Mouse (Mus musculus): ENCODE results near the gene Gm40460. TPM values are rescaled to one million over a fixed set of nuclear protein-coding genes. Genes with fewer than 3 reads are reported as not detected.

Gene Gm40460
- not detected for polyA plus RNA-seq (2014; fragmentation: Illumina TruSeq; extraction: RNeasy Lipid Tissue Mini Kit (QIAGEN cat#74804))

GRCm38 (mm10) chr7:142240978-142241377, at the start of gene Gm40460:
Gene Gm40460 (minus strand): TSS chr7:142241078.

GRCm38 (mm10) chr7:142274263-142274662, 33.4 kb upstream of the Gm40460 start, which contains the start of gene Gm4559:
Gene Gm4559 (minus strand): TSS chr7:142274363.

GRCm38 (mm10) chr7:142258254-142258653, 17.4 kb upstream of the Gm40460 start, which contains the start of gene Gm2431:
Gene Gm2431 (minus strand): TSS chr7:142258354.

GRCm38 (mm10) chr7:142229871-142230270, 11.0 kb downstream of the Gm40460 start, which contains the start of gene Krtap5-5:
Gene Krtap5-5 (minus strand): TSS chr7:142229971.

GRCm38 (mm10) chr7:142211559-142211958, 29.3 kb downstream of the Gm40460 start, which contains the start of gene Gm7579:
Gene Gm7579 (plus strand): TSS chr7:142211859.

GRCm38 (mm10) chr7:142201064-142201463, 39.8 kb downstream of the Gm40460 start, which contains the start of gene Krtap5-3:
Gene Krtap5-3 (plus strand): TSS chr7:142201364.

Other genes starting within 250 kb of the Gm40460 start
- 10.5 TPM for gene Mob2, start 180.0 kb downstream of the Gm40460 start, polyA plus RNA-seq (2014; fragmentation: Illumina TruSeq; extraction: RNeasy Lipid Tissue Mini Kit (QIAGEN cat#74804))
- 0.43 TPM for gene Dusp8, start 145.2 kb downstream of the Gm40460 start, polyA plus RNA-seq (2014; fragmentation: Illumina TruSeq; extraction: RNeasy Lipid Tissue Mini Kit (QIAGEN cat#74804))
- not detected for gene Gm45618, start 120.3 kb downstream of the Gm40460 start, polyA plus RNA-seq (2014; fragmentation: Illumina TruSeq; extraction: RNeasy Lipid Tissue Mini Kit (QIAGEN cat#74804))
- gene Gm39115, start 105.0 kb downstream of the Gm40460 start, polyA plus RNA-seq (2014; fragmentation: Illumina TruSeq; extraction: RNeasy Lipid Tissue Mini Kit (QIAGEN cat#74804)) = not detected
- not detected for gene Gm45337, start 96.5 kb downstream of the Gm40460 start, polyA plus RNA-seq (2014; fragmentation: Illumina TruSeq; extraction: RNeasy Lipid Tissue Mini Kit (QIAGEN cat#74804))
- not detected for gene Gm29735, start 84.0 kb downstream of the Gm40460 start, polyA plus RNA-seq (2014; fragmentation: Illumina TruSeq; extraction: RNeasy Lipid Tissue Mini Kit (QIAGEN cat#74804))
- gene Gm4553, start 75.3 kb downstream of the Gm40460 start, polyA plus RNA-seq (2014; fragmentation: Illumina TruSeq; extraction: RNeasy Lipid Tissue Mini Kit (QIAGEN cat#74804)) = not detected
- not detected for gene Krtap5-2, start 65.1 kb downstream of the Gm40460 start, polyA plus RNA-seq (2014; fragmentation: Illumina TruSeq; extraction: RNeasy Lipid Tissue Mini Kit (QIAGEN cat#74804))
- not detected for gene Gm10153, start 50.7 kb downstream of the Gm40460 start, polyA plus RNA-seq (2014; fragmentation: Illumina TruSeq; extraction: RNeasy Lipid Tissue Mini Kit (QIAGEN cat#74804))
- not detected for gene Krtap5-3, start 39.7 kb downstream of the Gm40460 start, polyA plus RNA-seq (2014; fragmentation: Illumina TruSeq; extraction: RNeasy Lipid Tissue Mini Kit (QIAGEN cat#74804))
- gene Gm7579, start 29.2 kb downstream of the Gm40460 start, polyA plus RNA-seq (2014; fragmentation: Illumina TruSeq; extraction: RNeasy Lipid Tissue Mini Kit (QIAGEN cat#74804)) = not detected
- gene Krtap5-5, start 11.1 kb downstream of the Gm40460 start, polyA plus RNA-seq (2014; fragmentation: Illumina TruSeq; extraction: RNeasy Lipid Tissue Mini Kit (QIAGEN cat#74804)) = not detected
- not detected for gene Gm2431, start 17.3 kb upstream of the Gm40460 start, polyA plus RNA-seq (2014; fragmentation: Illumina TruSeq; extraction: RNeasy Lipid Tissue Mini Kit (QIAGEN cat#74804))
- not detected for gene Gm4559, start 33.3 kb upstream of the Gm40460 start, polyA plus RNA-seq (2014; fragmentation: Illumina TruSeq; extraction: RNeasy Lipid Tissue Mini Kit (QIAGEN cat#74804))
- gene Krtap5-1, start 56.0 kb upstream of the Gm40460 start, polyA plus RNA-seq (2014; fragmentation: Illumina TruSeq; extraction: RNeasy Lipid Tissue Mini Kit (QIAGEN cat#74804)) = not detected
- gene Krtap5-4, start 62.5 kb upstream of the Gm40460 start, polyA plus RNA-seq (2014; fragmentation: Illumina TruSeq; extraction: RNeasy Lipid Tissue Mini Kit (QIAGEN cat#74804)) = not detected
- not detected for gene Ifitm10, start 132.7 kb upstream of the Gm40460 start, polyA plus RNA-seq (2014; fragmentation: Illumina TruSeq; extraction: RNeasy Lipid Tissue Mini Kit (QIAGEN cat#74804))
- gene Gm49369, start 141.6 kb upstream of the Gm40460 start, polyA plus RNA-seq (2014; fragmentation: Illumina TruSeq; extraction: RNeasy Lipid Tissue Mini Kit (QIAGEN cat#74804)) = 29.8 TPM
- gene Ctsd, start 147.0 kb upstream of the Gm40460 start, polyA plus RNA-seq (2014; fragmentation: Illumina TruSeq; extraction: RNeasy Lipid Tissue Mini Kit (QIAGEN cat#74804)) = 23.6 TPM
- not detected for gene Syt8, start 193.8 kb upstream of the Gm40460 start, polyA plus RNA-seq (2014; fragmentation: Illumina TruSeq; extraction: RNeasy Lipid Tissue Mini Kit (QIAGEN cat#74804))
- not detected for gene Tnni2, start 200.7 kb upstream of the Gm40460 start, polyA plus RNA-seq (2014; fragmentation: Illumina TruSeq; extraction: RNeasy Lipid Tissue Mini Kit (QIAGEN cat#74804))
- 8.0 TPM for gene Lsp1, start 219.7 kb upstream of the Gm40460 start, polyA plus RNA-seq (2014; fragmentation: Illumina TruSeq; extraction: RNeasy Lipid Tissue Mini Kit (QIAGEN cat#74804))

All from ovary, adult 10 weeks (tissue).